Mouse (Mus musculus): ENCODE data around the gene Adamtsl3. TPM values are rescaled to one million over a fixed set of nuclear protein-coding genes. Genes with fewer than 3 reads are reported as not detected.
"Not testable (repeated sequence)": the region's sequence is repeated elsewhere in the genome, so short reads cannot be mapped to it uniquely, and the experiment has no call there.

Gene Adamtsl3
- polyA plus RNA-seq, 1 experiment from 2014 or later = 0.54 TPM

DNA sequence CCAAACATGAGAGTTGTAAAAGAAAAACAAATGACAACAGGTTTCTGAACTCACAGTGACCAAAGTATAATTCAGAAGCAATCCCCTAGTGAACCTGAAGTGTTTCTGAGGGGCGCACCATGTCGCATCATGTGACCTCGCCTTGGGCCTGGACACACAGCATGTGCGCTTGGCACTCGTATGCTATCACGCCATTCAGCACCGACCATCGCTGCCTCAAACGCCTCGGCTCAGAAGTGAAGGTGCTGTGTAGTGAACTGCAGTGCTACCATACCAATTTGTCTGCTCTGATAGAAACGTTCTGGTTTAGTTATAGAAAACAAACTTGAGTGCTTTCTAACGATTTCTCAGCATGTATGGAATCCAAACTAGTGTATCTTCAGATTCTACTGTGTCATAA, 59.7 kb downstream of the Adamtsl3 start:
- Histone ChIP-seq H3K9me3 (no peaks in the 10 kb centered on the region; the same call in 1 of the 2 replicates), H3K9ac (no peak overlapping the region), H3K4me2 (no peak overlapping the region), H3K4me3 (no peak overlapping the region), H3K27ac (replicated peaks) (no peak overlapping the region), H3K4me1 (replicated peaks) (peaks cover 28% of the 10 kb centered on the region), H3K27me3 (no peaks in the 10 kb centered on the region), H3K36me3 (no peaks in the 10 kb centered on the region)
- 73% methylated on average over 12 of the region's 12 CpGs for WGBS
- ATAC-seq (ENCODE audit: low read depth) = no peak

DNA sequence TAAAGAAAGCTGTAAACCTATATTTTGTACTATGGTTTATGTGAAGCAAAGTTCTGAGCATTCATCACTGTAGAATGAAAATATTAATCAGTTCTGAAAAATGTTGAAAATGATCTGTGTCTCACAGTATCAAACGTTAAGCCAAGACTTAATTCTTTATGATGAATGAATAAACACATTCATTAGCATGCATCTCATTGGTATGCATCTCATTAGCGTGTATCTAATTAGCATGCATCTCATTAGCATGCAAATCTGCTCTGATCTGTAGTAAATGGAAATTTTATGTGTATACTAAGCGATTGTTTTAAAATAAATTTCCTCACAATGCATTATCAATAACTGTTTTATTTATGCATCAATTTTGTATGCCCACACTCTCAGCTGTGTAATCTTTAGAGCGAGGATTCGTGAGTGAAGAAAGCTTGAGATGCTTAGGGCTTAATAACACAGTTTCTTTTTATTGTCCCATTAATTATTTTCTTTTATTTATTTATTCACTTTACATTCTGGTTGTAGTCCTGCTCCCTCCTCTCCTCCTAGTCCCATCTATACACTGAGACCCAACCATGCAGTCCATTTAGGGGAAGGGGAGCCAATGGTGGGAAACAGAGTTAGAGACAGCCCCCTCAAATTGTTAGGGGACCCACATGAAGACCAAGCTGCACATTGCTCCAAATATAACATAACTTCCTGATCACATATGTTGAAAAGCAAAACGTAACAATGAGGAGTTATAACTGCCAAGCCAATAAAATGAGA, 60.4 kb downstream of the Adamtsl3 start:
- H3K9me3 ChIP-seq = no peaks in the 10 kb centered on the region
- no peak overlapping the region for H3K4me2 ChIP-seq
- H3K4me3 ChIP-seq = no peak overlapping the region
- H3K27ac ChIP-seq (replicated peaks) = peak overlapping the region; percentile 29; the same call in 1 of the 2 replicates
- H3K27me3 ChIP-seq = no peaks in the 10 kb centered on the region
- H3K9ac ChIP-seq = no peak overlapping the region
- peak; percentile 71 for ATAC-seq (ENCODE audit: low read depth)
- H3K36me3 ChIP-seq = no peaks in the 10 kb centered on the region
- WGBS = 40% methylated on average over 6 of the region's 6 CpGs
- peaks cover 28% of the 10 kb centered on the region for H3K4me1 ChIP-seq (replicated peaks)

DNA sequence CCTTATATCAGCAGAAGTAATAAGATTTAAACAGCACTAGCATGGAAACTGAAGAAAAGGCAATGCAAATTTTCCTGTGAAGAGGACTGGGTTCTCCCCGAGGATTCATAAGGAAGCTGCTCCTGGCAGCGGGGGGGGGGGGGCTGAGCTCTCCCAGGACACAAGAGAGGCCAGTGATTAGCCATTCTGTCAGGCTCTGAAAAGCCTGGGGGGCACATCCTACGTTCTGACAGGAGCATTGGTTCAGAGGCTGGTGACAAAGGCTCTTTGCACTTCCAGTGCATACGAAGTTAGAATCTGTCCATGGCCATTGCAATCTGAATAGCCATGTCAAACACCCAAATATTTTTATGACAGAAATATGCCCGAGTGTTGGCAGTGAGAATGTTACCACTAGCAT, 61.4 kb downstream of the Adamtsl3 start:
- peaks cover 28% of the 10 kb centered on the region for H3K4me1 ChIP-seq (replicated peaks)
- no peak overlapping the region for H3K4me3 ChIP-seq
- H3K27ac ChIP-seq (replicated peaks) = no peak overlapping the region
- H3K4me2 ChIP-seq = no peak overlapping the region
- H3K27me3 ChIP-seq = no peaks in the 10 kb centered on the region
- 27% methylated on average over 4 of the region's 5 CpGs for WGBS
- H3K36me3 ChIP-seq = no peaks in the 10 kb centered on the region
- ATAC-seq (ENCODE audit: low read depth) = peak; percentile 44; the same call in 1 of the 2 replicates
- H3K9ac ChIP-seq = no peak overlapping the region
- H3K9me3 ChIP-seq = no peaks in the 10 kb centered on the region

DNA sequence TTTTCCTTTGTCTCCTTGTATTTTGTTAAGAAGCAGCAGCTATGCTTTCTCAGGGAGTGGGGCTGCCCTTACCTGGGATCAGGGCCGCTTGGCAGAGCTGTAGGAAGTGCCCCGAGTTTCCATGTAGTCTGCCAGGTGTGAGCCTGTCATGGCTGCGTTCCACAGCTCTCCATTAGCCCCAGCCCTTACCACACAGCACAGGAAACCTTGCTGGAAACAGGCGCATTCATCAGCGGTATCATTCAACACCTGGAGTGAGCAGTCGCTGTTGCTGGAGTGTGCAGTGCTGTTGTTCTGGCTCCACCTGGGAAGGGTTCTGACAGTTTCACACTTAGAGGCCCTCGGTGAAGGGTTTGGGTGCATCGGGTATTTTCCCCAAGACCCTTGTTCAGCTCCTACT, 62.1 kb downstream of the Adamtsl3 start:
- ATAC-seq (ENCODE audit: low read depth) = no peak
- Histone ChIP-seq H3K36me3 (no peaks in the 10 kb centered on the region), H3K4me1 (replicated peaks) (peaks cover 28% of the 10 kb centered on the region), H3K9me3 (no peaks in the 10 kb centered on the region), H3K4me3 (no peak overlapping the region), H3K9ac (no peak overlapping the region), H3K27ac (replicated peaks) (no peak overlapping the region), H3K4me2 (no peak overlapping the region), H3K27me3 (no peaks in the 10 kb centered on the region)
- WGBS = 84% methylated on average over 8 of the region's 8 CpGs

DNA sequence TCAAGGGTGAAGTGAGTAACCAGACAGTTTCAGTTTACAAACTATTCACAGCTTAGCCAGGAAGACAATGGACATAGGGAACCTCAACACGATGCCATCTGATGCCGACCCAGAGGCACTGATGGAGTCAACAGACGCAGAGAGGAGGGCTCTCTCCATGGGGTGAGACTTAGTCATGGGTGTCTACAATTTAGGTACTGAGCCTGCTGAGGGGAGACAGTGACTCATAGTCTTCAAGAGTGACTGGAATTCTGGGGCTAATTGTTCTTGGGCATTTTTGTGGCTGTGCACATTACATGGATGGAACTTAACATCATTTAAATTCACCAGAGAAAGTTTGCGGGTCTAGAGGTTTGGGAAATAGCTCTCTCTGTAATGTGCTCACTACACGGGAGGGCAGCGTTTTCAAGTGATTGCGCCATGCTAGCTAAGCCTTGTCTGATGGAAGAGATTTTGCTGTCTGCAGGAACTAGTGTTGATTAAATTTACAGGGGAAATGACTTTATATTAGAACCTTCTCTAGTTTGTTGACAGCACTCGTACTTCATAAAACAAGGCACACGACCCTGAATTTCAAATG, 70.1 kb downstream of the Adamtsl3 start:
- H3K4me1 ChIP-seq (replicated peaks) = no peaks in the 10 kb centered on the region
- H3K9ac ChIP-seq = no peak overlapping the region
- no peak overlapping the region for H3K27ac ChIP-seq (replicated peaks)
- H3K4me2 ChIP-seq = no peak overlapping the region
- no peak for ATAC-seq (ENCODE audit: low read depth)
- no peaks in the 10 kb centered on the region for H3K27me3 ChIP-seq
- WGBS = 90% methylated on average over 9 of the region's 9 CpGs
- no peak overlapping the region for H3K4me3 ChIP-seq
- no peaks in the 10 kb centered on the region for H3K36me3 ChIP-seq
- no peaks in the 10 kb centered on the region for H3K9me3 ChIP-seq

DNA sequence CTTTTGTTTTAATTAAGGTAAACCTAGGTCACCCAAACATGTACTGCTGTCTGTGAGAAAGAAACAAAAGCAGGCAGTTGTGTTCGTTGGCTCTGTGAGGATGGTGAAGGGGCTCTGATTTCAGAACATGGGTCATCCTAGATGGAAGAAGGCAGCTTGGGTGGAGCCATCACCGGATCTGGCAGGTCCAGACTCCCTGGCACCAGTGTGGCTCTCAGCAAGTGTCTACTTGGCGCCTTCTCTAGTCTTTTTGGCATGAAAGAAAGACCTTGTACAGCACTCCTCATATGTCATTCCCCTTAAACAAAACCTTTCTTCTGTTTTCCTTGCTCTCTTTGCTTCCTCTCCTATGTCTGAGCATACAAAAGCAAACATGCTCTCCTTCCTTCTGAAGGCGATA, 75.5 kb downstream of the Adamtsl3 start:
- no peak overlapping the region for H3K4me2 ChIP-seq
- H3K27me3 ChIP-seq = no peaks in the 10 kb centered on the region
- WGBS = 84% methylated on average over 4 of the region's 4 CpGs
- no peak for ATAC-seq (ENCODE audit: low read depth)
- H3K4me1 ChIP-seq (replicated peaks) = no peaks in the 10 kb centered on the region
- no peak overlapping the region for H3K27ac ChIP-seq (replicated peaks)
- no peaks in the 10 kb centered on the region for H3K9me3 ChIP-seq
- H3K9ac ChIP-seq = no peak overlapping the region
- no peak overlapping the region for H3K4me3 ChIP-seq
- no peaks in the 10 kb centered on the region for H3K36me3 ChIP-seq

DNA sequence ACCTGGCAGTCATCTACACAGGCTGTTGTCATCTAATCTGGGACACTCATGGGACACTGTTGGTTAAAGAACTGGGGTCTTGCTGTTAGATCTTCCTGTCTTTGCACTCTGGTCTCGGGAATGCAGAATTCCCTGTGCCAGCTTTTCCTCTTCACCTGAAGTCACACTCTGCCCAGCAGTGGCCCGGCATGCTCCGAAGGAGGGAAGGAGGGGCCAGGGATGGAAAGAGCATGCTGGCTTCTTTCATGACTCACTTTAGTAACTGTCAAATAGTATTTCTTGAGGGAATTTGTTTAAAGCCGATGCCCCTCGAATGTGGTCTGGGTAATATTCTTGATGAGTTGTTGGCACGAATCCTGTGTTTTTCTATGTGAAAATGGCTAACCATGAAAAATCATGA, 81.2 kb downstream of the Adamtsl3 start:
- no peak for ATAC-seq (ENCODE audit: low read depth)
- 84% methylated on average over 6 of the region's 6 CpGs for WGBS
- H3K4me2 ChIP-seq = no peak overlapping the region

DNA sequence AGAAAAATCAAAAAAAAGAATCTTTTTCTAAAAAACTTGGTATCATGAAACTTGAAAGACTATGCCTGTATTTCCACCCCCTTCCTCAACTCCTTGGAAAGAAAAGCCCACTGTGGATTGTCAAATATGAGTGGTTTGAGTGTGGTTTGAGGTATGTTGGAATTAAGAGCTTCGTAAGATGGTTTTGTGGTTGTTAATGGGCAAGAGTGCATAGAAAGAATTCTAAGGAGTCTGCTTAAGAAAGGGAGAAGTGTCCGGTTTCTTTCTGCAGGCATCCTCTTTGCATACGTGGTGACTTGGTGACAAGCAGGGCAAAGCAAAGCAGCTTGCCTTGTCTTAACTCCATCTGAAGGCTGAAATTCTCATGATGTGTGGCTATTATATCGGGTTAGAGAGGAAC, 81.6 kb downstream of the Adamtsl3 start:
- Histone ChIP-seq H3K36me3 (no peaks in the 10 kb centered on the region), H3K9me3 (no peaks in the 10 kb centered on the region), H3K4me3 (no peak overlapping the region), H3K27me3 (no peaks in the 10 kb centered on the region), H3K27ac (replicated peaks) (no peak overlapping the region), H3K4me2 (no peak overlapping the region), H3K4me1 (replicated peaks) (no peaks in the 10 kb centered on the region), H3K9ac (no peak overlapping the region)
- whole genome bisulfite sequencing = 87% methylated on average over 4 of the region's 4 CpGs
- no peak for ATAC-seq (ENCODE audit: low read depth)

More for the DNA sequence above, 81.2 kb downstream of the Adamtsl3 start:
- Histone ChIP-seq H3K4me1 (replicated peaks) (no peaks in the 10 kb centered on the region), H3K27me3 (no peaks in the 10 kb centered on the region), H3K9ac (no peak overlapping the region), H3K4me3 (no peak overlapping the region), H3K9me3 (no peaks in the 10 kb centered on the region), H3K27ac (replicated peaks) (no peak overlapping the region), H3K36me3 (no peaks in the 10 kb centered on the region)

DNA sequence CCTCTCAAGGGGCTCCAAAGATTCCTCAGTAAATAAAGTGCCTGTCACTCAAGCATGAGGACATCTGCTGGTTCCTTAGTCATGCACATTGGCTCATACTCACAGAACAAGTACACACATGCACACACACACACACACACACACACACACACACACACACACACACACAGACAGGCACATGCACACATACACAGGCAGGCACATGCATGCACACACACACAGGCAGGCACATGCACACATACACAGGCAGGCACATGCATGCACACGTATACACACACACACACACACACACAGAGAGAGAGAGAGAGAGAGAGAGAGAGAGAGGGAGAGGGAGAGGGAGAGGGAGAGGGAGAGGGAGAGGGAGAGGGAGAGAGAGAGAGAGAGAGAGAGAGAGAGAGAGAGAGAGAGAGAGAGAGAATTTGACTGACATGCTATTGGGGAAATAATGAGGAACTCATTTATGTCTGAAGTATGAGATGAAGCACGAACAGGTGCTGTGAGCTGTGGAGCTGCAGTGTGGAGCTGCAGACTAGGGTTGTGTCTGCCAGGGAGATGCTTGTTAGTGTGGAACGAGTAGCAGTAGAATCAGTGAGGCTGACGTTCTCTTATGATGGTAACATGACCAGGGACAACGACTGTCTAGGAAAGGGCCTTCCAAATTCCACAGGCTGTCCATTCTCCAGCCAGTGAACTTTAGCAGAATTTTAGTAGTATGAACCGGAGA, 85.0 kb downstream of the Adamtsl3 start:
- H3K9ac ChIP-seq; H3K4me2 ChIP-seq; H3K27ac ChIP-seq (replicated peaks); H3K9me3 ChIP-seq; H3K36me3 ChIP-seq; H3K27me3 ChIP-seq; ATAC-seq (ENCODE audit: low read depth); H3K4me3 ChIP-seq; H3K4me1 ChIP-seq (replicated peaks): not testable (repeated sequence)
- 82% methylated on average over 5 of the region's 6 CpGs for WGBS

DNA sequence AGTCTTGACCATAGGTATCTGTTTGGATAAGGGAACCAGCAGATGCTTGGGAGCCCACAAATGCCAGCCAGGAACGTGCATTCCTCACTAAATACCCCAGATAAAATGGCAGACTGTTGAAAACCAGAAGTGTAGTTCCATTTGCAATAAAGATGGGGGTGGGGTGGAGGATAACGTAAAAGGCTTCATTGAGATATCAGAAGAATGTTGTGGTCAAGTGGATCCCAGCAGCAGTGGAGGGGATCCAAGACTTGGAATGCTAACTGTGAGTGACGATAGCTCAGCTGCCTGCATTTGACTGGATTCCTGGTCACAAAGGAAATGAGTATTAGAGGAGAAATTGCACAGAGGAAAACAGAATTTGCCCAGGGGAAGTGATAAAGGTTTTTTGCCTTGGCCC, 87.1 kb downstream of the Adamtsl3 start:
- 71% methylated on average over 3 of the region's 3 CpGs for WGBS
- no peaks in the 10 kb centered on the region for H3K27me3 ChIP-seq
- no peaks in the 10 kb centered on the region for H3K9me3 ChIP-seq
- H3K4me3 ChIP-seq = no peak overlapping the region
- no peak overlapping the region for H3K4me2 ChIP-seq
- H3K4me1 ChIP-seq (replicated peaks) = no peaks in the 10 kb centered on the region
- H3K36me3 ChIP-seq = no peaks in the 10 kb centered on the region
- no peak overlapping the region for H3K9ac ChIP-seq
- H3K27ac ChIP-seq (replicated peaks) = no peak overlapping the region
- no peak for ATAC-seq (ENCODE audit: low read depth)

DNA sequence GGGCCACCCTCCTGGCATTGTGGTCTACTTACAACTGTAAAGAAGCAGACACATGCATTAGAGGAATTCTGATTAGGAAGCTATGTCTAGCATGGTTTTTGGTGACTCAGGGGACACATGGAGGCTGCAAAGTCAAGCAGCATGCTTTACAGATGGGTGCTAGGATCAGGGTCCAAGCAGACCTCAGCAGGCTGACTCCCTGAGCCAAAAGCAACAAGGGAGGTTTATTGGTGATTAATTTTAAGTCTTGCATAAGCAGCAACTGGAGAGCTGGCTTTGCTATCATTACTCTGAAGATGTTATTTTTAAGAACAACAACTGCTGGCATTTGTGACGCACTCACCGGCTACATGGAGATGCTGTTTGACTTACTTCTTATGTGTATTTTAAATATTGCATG, 88.1 kb downstream of the Adamtsl3 start:
- Histone ChIP-seq H3K9ac (no peak overlapping the region), H3K4me3 (no peak overlapping the region), H3K9me3 (no peaks in the 10 kb centered on the region), H3K27me3 (no peaks in the 10 kb centered on the region), H3K36me3 (no peaks in the 10 kb centered on the region), H3K4me1 (replicated peaks) (no peaks in the 10 kb centered on the region), H3K27ac (replicated peaks) (no peak overlapping the region), H3K4me2 (no peak overlapping the region)
- no peak for ATAC-seq (ENCODE audit: low read depth)
- WGBS = 85% methylated on average over 2 of the region's 2 CpGs

DNA sequence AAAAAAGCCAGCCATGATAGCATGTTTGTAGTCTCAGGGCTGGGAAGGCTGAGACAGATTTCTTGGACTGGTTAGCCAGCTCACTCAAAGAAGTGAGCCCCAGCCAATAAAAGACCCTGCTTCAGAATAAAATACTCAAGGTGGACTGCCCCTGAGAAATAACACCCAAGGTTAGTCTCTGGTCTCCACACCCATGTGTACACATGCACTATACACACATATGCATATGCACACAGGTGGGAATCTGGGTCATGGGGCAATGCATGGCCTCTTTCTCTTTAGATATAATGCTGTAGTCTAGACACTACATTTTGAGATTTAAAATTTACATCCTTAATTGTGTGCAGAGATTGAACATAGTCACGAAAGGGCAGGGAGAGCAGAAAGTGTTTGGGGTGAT, 88.8 kb downstream of the Adamtsl3 start:
- no peaks in the 10 kb centered on the region for H3K4me1 ChIP-seq (replicated peaks)
- H3K27ac ChIP-seq (replicated peaks) = no peak overlapping the region
- H3K4me3 ChIP-seq = no peak overlapping the region
- H3K9me3 ChIP-seq = no peaks in the 10 kb centered on the region
- no peaks in the 10 kb centered on the region for H3K36me3 ChIP-seq
- ATAC-seq (ENCODE audit: low read depth) = no peak
- no peak overlapping the region for H3K9ac ChIP-seq
- H3K4me2 ChIP-seq = no peak overlapping the region
- 90% methylated on average over 1 of the region's 1 CpGs for WGBS
- no peaks in the 10 kb centered on the region for H3K27me3 ChIP-seq

Measured in neural tube, embryonic 13.5 days (tissue).